Mouse (Mus musculus): ENCODE measurements around the gene Mrgprg. TPM values are rescaled to one million over a fixed set of nuclear protein-coding genes. Genes with fewer than 3 reads are reported as not detected.
A peak's percentile ranks its signal among the peaks of the same experiment; 100 is the strongest.

Gene Mrgprg
- polyA plus RNA-seq, 1 experiment from 2014 or later, result not detected

GRCm38 (mm10) chr7:143749045-143749444 is 17.7 kb downstream of the Mrgprg start:
- H3K27ac ChIP-seq (ENCODE audit: low read length), result no peak overlapping the region
- H3K27me3 ChIP-seq (ENCODE audit: control insufficient read depth, insufficient read depth, low read length), result no peaks in the 10 kb centered on the region
- ATAC-seq (replicated peaks; ENCODE audit: extremely low read depth, insufficient read depth, low FRiP score), result no peak
- 68% methylated on average over 3 of the region's 3 CpGs for WGBS
- no peak overlapping the region for H3K4me3 ChIP-seq (ENCODE audit: low read length)
- no peaks in the 10 kb centered on the region for H3K9me3 ChIP-seq (replicated peaks; ENCODE audit: control insufficient read depth, low read length)
- no peak overlapping the region for H3K4me2 ChIP-seq (ENCODE audit: low read depth, low read length)
- no peaks in the 10 kb centered on the region for H3K36me3 ChIP-seq (ENCODE audit: control insufficient read depth, insufficient read depth)
- H3K4me1 ChIP-seq (ENCODE audit: control insufficient read depth, insufficient read depth, low read length), result peaks cover 3% of the 10 kb centered on the region
- no peak overlapping the region for H3K9ac ChIP-seq (ENCODE audit: low read length)

- Histone ChIP-seq H3K9me3 (replicated peaks; ENCODE audit: control insufficient read depth, low read length) (no peaks in the 10 kb centered on the region), H3K4me2 (ENCODE audit: low read depth, low read length) (peak overlapping the region; percentile 52), H3K4me3 (ENCODE audit: low read length) (peak overlapping the region; percentile 13; the same call in 1 of the 2 replicates), H3K36me3 (ENCODE audit: control insufficient read depth, insufficient read depth) (no peaks in the 10 kb centered on the region), H3K27me3 (ENCODE audit: control insufficient read depth, insufficient read depth, low read length) (no peaks in the 10 kb centered on the region), H3K4me1 (ENCODE audit: control insufficient read depth, insufficient read depth, low read length) (peaks cover 3% of the 10 kb centered on the region), H3K9ac (ENCODE audit: low read length) (0 out of 2 replicates have a peak overlapping the region, but pooled peaks have one; percentile 2), H3K27ac (ENCODE audit: low read length) (no peak overlapping the region)
- WGBS, result 3% methylated on average over 16 of the region's 16 CpGs
- peak; percentile 88 for ATAC-seq (replicated peaks; ENCODE audit: extremely low read depth, insufficient read depth, low FRiP score)
Measured at GRCm38 (mm10) chr7:143748041-143748868, 18.5 kb downstream of the Mrgprg start.

GRCm38 (mm10) chr7:143740653-143741052 is 26.1 kb downstream of the Mrgprg start:
- H3K27ac ChIP-seq (ENCODE audit: low read length), result no peak overlapping the region

GRCm38 (mm10) chr7:143739511-143740461 is 27.0 kb downstream of the Mrgprg start:
- Histone ChIP-seq H3K9me3 (replicated peaks; ENCODE audit: control insufficient read depth, low read length) (no peaks in the 10 kb centered on the region), H3K4me2 (ENCODE audit: low read depth, low read length) (peak overlapping the region; percentile 63), H3K27ac (ENCODE audit: low read length) (peak overlapping the region; percentile 89), H3K27me3 (ENCODE audit: control insufficient read depth, insufficient read depth, low read length) (0 out of 2 replicates have a peak, but pooled peaks cover 2% of the 10 kb centered on the region), H3K4me3 (ENCODE audit: low read length) (peak overlapping the region; percentile 79), H3K4me1 (ENCODE audit: control insufficient read depth, insufficient read depth, low read length) (peaks cover 25% of the 10 kb centered on the region), H3K9ac (ENCODE audit: low read length) (peak overlapping the region; percentile 94), H3K36me3 (ENCODE audit: control insufficient read depth, insufficient read depth) (no peaks in the 10 kb centered on the region)
- peak; percentile 93 for ATAC-seq (replicated peaks; ENCODE audit: extremely low read depth, insufficient read depth, low FRiP score)
- 2% methylated on average over 35 of the region's 38 CpGs for WGBS

More at GRCm38 (mm10) chr7:143740653-143741052, 26.1 kb downstream of the Mrgprg start:
- Histone ChIP-seq H3K4me3 (ENCODE audit: low read length) (peak overlapping the region; percentile 79), H3K9ac (ENCODE audit: low read length) (peak overlapping the region; percentile 94), H3K27me3 (ENCODE audit: control insufficient read depth, insufficient read depth, low read length) (0 out of 2 replicates have a peak, but pooled peaks cover 2% of the 10 kb centered on the region), H3K36me3 (ENCODE audit: control insufficient read depth, insufficient read depth) (no peaks in the 10 kb centered on the region), H3K4me1 (ENCODE audit: control insufficient read depth, insufficient read depth, low read length) (peaks cover 25% of the 10 kb centered on the region), H3K9me3 (replicated peaks; ENCODE audit: control insufficient read depth, low read length) (no peaks in the 10 kb centered on the region), H3K4me2 (ENCODE audit: low read depth, low read length) (peak overlapping the region; percentile 63)
- WGBS, result 17% methylated on average over 2 of the region's 2 CpGs
- no peak for ATAC-seq (replicated peaks; ENCODE audit: extremely low read depth, insufficient read depth, low FRiP score)

GRCm38 (mm10) chr7:143738601-143739006 is 28.2 kb downstream of the Mrgprg start:
- no peaks in the 10 kb centered on the region for H3K36me3 ChIP-seq (ENCODE audit: control insufficient read depth, insufficient read depth)
- H3K27me3 ChIP-seq (ENCODE audit: control insufficient read depth, insufficient read depth, low read length), result 0 out of 2 replicates have a peak, but pooled peaks cover 2% of the 10 kb centered on the region
- H3K9ac ChIP-seq (ENCODE audit: low read length), result peak overlapping the region; percentile 94
- peak overlapping the region; percentile 79 for H3K4me3 ChIP-seq (ENCODE audit: low read length)
- H3K9me3 ChIP-seq (replicated peaks; ENCODE audit: control insufficient read depth, low read length), result no peaks in the 10 kb centered on the region
- peaks cover 30% of the 10 kb centered on the region for H3K4me1 ChIP-seq (ENCODE audit: control insufficient read depth, insufficient read depth, low read length)
- ATAC-seq (replicated peaks; ENCODE audit: extremely low read depth, insufficient read depth, low FRiP score), result peak; percentile 59
- WGBS, result 7% methylated on average over 5 of the region's 5 CpGs
- peak overlapping the region; percentile 63 for H3K4me2 ChIP-seq (ENCODE audit: low read depth, low read length)
- peak overlapping the region; percentile 89 for H3K27ac ChIP-seq (ENCODE audit: low read length)

GRCm38 (mm10) chr7:143738194-143738593 is 28.6 kb downstream of the Mrgprg start:
- no peaks in the 10 kb centered on the region for H3K9me3 ChIP-seq (replicated peaks; ENCODE audit: control insufficient read depth, low read length)
- H3K9ac ChIP-seq (ENCODE audit: low read length), result peak overlapping the region; percentile 94
- no peak for ATAC-seq (replicated peaks; ENCODE audit: extremely low read depth, insufficient read depth, low FRiP score)

GRCm38 (mm10) chr7:143733746-143734145 is 33.0 kb downstream of the Mrgprg start:
- no peak for ATAC-seq (replicated peaks; ENCODE audit: extremely low read depth, insufficient read depth, low FRiP score)
- Histone ChIP-seq H3K9ac (ENCODE audit: low read length) (no peak overlapping the region), H3K27me3 (ENCODE audit: control insufficient read depth, insufficient read depth, low read length) (no peaks in the 10 kb centered on the region), H3K4me3 (ENCODE audit: low read length) (no peak overlapping the region), H3K4me1 (ENCODE audit: control insufficient read depth, insufficient read depth, low read length) (peaks cover 31% of the 10 kb centered on the region), H3K4me2 (ENCODE audit: low read depth, low read length) (no peak overlapping the region), H3K36me3 (ENCODE audit: control insufficient read depth, insufficient read depth) (no peaks in the 10 kb centered on the region), H3K27ac (ENCODE audit: low read length) (no peak overlapping the region), H3K9me3 (replicated peaks; ENCODE audit: control insufficient read depth, low read length) (no peaks in the 10 kb centered on the region)
- WGBS, result 58% methylated on average over 4 of the region's 4 CpGs

More at GRCm38 (mm10) chr7:143738194-143738593, 28.6 kb downstream of the Mrgprg start:
- H3K36me3 ChIP-seq (ENCODE audit: control insufficient read depth, insufficient read depth), result no peaks in the 10 kb centered on the region
- H3K27ac ChIP-seq (ENCODE audit: low read length), result peak overlapping the region; percentile 89
- H3K4me1 ChIP-seq (ENCODE audit: control insufficient read depth, insufficient read depth, low read length), result peaks cover 31% of the 10 kb centered on the region
- 0 out of 2 replicates have a peak, but pooled peaks cover 2% of the 10 kb centered on the region for H3K27me3 ChIP-seq (ENCODE audit: control insufficient read depth, insufficient read depth, low read length)
- peak overlapping the region; percentile 63 for H3K4me2 ChIP-seq (ENCODE audit: low read depth, low read length)
- peak overlapping the region; percentile 79; the same call in 1 of the 2 replicates for H3K4me3 ChIP-seq (ENCODE audit: low read length)
- 39% methylated on average over 6 of the region's 6 CpGs for WGBS

GRCm38 (mm10) chr7:143729886-143730285 is 36.9 kb downstream of the Mrgprg start:
- WGBS, result 63% methylated on average over 10 of the region's 10 CpGs
- no peak for ATAC-seq (replicated peaks; ENCODE audit: extremely low read depth, insufficient read depth, low FRiP score)

More at GRCm38 (mm10) chr7:143729886-143730285, 36.9 kb downstream of the Mrgprg start:
- Histone ChIP-seq H3K36me3 (ENCODE audit: control insufficient read depth, insufficient read depth) (no peaks in the 10 kb centered on the region), H3K9me3 (replicated peaks; ENCODE audit: control insufficient read depth, low read length) (no peaks in the 10 kb centered on the region), H3K27ac (ENCODE audit: low read length) (no peak overlapping the region), H3K4me3 (ENCODE audit: low read length) (no peak overlapping the region), H3K4me2 (ENCODE audit: low read depth, low read length) (no peak overlapping the region), H3K9ac (ENCODE audit: low read length) (peak overlapping the region; percentile 6; the same call in 1 of the 2 replicates), H3K27me3 (ENCODE audit: control insufficient read depth, insufficient read depth, low read length) (no peaks in the 10 kb centered on the region), H3K4me1 (ENCODE audit: control insufficient read depth, insufficient read depth, low read length) (peaks cover 22% of the 10 kb centered on the region)

Data from heart, embryonic 16.5 days (tissue).